Mouse (Mus musculus) forebrain, embryonic 15.5 days (tissue): Measurements from ENCODE around the gene Supt6. TPM values are rescaled to one million over a fixed set of nuclear protein-coding genes. Genes with fewer than 3 reads are reported as not detected.

Source experiments
- ATAC-seq: fragments of 200-750 bp; cut with Nextera tagmentation; replicated peaks from 2 replicates; pipeline ENCODE4 v1.8.0; 2017; ENCODE audit warnings: mild to moderate bottlenecking, moderate TSS enrichment, moderate library complexity
- H3K27ac ChIP-seq: fragments of 300-500 bp; sonication (generic); replicated peaks from 2 replicates; pipeline ENCODE4 v1.5.1; 2015; ENCODE audit warnings: mild to moderate bottlenecking, inconsistent platforms
- H3K27me3 ChIP-seq: fragments of 300-500 bp; sonication (generic); 2 replicates; pipeline ENCODE4 v1.6.1; 2015; ENCODE audit warnings: inconsistent platforms
- H3K36me3 ChIP-seq: fragments of 300-500 bp; sonication (generic); 2 replicates; pipeline ENCODE4 v1.6.1; 2015; ENCODE audit warnings: mild to moderate bottlenecking, inconsistent platforms
- H3K4me1 ChIP-seq: fragments of 300-500 bp; sonication (generic); 2 replicates; pipeline ENCODE4 v1.6.1; 2015; ENCODE audit warnings: inconsistent platforms
- H3K4me2 ChIP-seq: fragments of 300-500 bp; sonication (generic); replicated peaks from 2 replicates; pipeline ENCODE4 v1.6.1; 2015; ENCODE audit warnings: mild to moderate bottlenecking, inconsistent platforms
- H3K4me3 ChIP-seq: fragments of 300-500 bp; sonication (generic); 2 replicates; pipeline ENCODE4 v1.5.1; 2015; ENCODE audit warnings: mild to moderate bottlenecking, inconsistent platforms
- H3K9ac ChIP-seq: fragments of 300-500 bp; sonication (generic); replicated peaks from 2 replicates; pipeline ENCODE4 v1.6.1; 2015; ENCODE audit warnings: mild to moderate bottlenecking, inconsistent platforms
- H3K9me3 ChIP-seq: fragments of 300-500 bp; sonication (generic); 2 replicates; pipeline ENCODE4 v1.6.1; 2016; ENCODE audit warnings: inconsistent platforms
- WGBS: fragments of 180-500 bp; shearing (Covaris S2); methylation state at CpG from one replicate; pipeline ENCODE4 v1.1.7; 2015; ENCODE audit warnings: mixed read lengths; 5-methylcytosine and 5-hydroxymethylcytosine counted together
- polyA plus RNA-seq: library from polyadenylated mRNA; unstranded; fragments of >200 nt; fragmentation: Nextera tagmentation; extraction: Ambion mirVana; gene quantifications from 2 replicates; pipeline ENCODE4 v1.2.1, GENCODE M21; 2015

Gene Supt6
- polyA plus RNA-seq, 1 experiment from 2014 or later, result 29.4 TPM

DNA sequence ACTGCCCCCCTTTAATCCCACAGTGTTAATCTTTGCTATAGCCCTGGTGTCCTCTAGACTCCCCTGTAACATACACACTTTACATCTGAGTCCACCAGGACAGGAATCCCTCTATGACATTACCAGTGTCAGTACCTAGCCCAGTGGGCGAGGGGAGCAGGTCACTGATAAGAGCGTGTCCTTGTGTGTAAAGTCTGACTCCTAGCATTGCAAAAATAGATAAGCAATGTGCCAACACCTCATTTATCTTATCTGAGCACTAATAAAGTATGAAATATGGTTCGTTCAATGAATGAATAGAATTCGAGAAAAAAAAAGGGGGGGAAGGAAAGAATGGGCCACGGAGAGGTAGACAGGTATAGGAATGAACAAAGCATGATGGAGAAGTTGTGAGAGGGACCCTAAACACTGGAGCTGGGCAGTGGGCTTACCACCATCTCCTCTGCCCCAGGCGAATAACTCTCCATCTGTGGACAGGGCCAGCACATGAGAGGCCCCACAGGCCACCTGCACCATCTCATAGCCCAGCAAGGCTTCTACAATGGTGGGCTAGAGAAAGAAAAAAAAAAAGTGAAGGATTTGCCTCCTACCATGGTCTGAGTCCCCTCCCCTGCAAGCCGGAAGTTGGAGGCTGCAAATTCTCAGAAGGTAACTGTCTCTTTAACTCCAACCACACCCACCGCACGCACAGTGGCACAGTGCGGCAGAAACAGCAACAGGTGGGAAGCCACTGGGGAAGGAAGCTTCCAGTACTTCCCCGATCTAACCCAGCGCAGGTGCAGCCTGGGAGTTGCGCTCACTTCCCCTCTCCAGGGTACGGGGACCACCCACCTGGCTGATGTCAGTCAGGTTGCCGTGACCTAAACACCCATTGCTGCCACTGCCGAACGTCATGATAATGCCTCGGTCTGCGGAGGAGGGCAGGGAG lies 77.0 kb downstream of the Supt6 start:
- no peak for ATAC-seq
- Histone ChIP-seq H3K36me3 (no peaks in the 10 kb centered on the region), H3K4me1 (peaks cover 10% of the 10 kb centered on the region), H3K4me2 (no peak overlapping the region), H3K27ac (no peak overlapping the region), H3K4me3 (no peak overlapping the region), H3K27me3 (no peaks in the 10 kb centered on the region), H3K9ac (no peak overlapping the region), H3K9me3 (no peaks in the 10 kb centered on the region)
- 55% methylated on average over 19 of the region's 19 CpGs for WGBS

DNA sequence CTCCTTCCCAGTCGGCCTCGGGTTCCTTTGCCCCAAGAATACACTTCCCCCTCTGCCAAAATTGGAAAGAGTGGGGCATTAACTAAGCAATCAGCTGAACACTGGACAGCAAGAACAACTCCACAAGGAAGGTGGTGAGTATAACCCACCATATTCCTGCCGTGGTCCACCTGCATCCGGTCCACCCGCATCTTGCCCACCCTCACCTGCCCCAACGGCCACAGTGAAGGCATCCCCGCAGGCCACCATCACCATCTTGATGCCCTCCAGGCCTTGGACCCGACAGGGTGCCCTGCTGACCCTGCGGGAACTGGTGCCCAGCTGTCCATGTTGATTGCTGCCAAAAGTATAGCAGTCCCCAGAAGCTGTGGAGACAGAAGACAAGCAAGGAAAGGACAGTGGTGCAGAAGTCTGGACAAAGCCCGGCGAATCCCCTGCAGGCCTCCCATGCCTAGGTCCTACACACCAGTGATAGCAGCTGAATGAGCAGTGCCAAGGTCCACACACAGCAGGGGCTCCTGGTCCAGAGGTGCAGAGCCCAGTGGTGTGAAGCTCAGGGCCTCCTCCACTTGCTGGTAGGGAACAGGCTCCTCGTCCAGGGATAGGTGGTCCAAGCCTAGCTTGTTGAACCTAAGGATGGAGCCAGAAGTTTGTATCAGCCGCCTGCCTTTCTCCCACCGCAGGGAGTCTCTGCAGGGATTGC lies 78.4 kb downstream of the Supt6 start:
- Histone ChIP-seq H3K9me3 (no peaks in the 10 kb centered on the region), H3K4me2 (no peak overlapping the region), H3K4me3 (no peak overlapping the region), H3K4me1 (peaks cover 24% of the 10 kb centered on the region), H3K36me3 (no peaks in the 10 kb centered on the region), H3K27me3 (no peaks in the 10 kb centered on the region), H3K9ac (no peak overlapping the region), H3K27ac (no peak overlapping the region)
- no peak for ATAC-seq
- 88% methylated on average over 14 of the region's 14 CpGs for WGBS

DNA sequence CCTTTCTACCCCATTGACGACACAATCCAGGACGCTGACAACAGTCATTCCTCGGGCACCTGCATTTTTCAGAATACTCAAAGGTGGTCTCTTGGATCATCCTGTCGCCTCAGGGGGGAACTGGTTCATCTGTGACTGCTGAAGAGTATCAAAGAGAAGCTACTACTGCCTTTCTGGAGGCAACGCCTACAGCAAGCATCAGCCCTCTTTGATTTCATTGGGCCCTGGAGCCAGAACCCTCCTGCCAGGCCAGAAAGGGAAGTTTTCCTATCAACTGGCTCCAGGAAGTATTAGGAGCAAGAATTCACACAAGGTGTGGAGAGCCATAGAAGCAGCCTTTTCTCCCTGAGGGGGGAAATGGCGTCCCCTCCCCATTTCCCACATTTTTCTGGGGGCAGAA lies 79.1 kb downstream of the Supt6 start:
- no peak overlapping the region for H3K4me2 ChIP-seq
- H3K27me3 ChIP-seq, result no peaks in the 10 kb centered on the region
- no peaks in the 10 kb centered on the region for H3K9me3 ChIP-seq
- H3K9ac ChIP-seq, result no peak overlapping the region
- no peak overlapping the region for H3K4me3 ChIP-seq
- no peak overlapping the region for H3K27ac ChIP-seq
- 76% methylated on average over 6 of the region's 6 CpGs for WGBS
- peaks cover 30% of the 10 kb centered on the region for H3K4me1 ChIP-seq
- ATAC-seq, result no peak
- no peaks in the 10 kb centered on the region for H3K36me3 ChIP-seq

DNA sequence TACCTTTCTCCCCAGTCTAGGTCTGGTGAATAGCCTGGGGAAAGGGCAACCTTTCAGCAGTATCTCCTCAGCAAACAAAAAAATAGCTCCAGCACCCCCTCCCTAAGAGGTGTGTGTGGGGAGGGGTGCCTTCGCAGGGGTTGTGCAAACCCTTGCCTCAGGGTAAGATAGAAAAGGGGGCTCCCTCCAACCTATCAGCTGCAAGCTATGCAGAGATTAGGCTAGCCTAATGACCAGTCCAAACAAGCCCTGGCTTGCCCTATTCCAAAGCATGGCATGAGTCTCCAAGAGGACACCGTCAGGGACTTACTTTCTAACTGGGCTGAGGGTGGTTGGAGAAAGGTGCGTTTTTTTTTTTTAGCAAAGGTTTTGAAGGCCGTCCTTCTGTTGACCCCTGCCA lies 79.6 kb downstream of the Supt6 start:
- Histone ChIP-seq H3K27me3 (no peaks in the 10 kb centered on the region), H3K36me3 (peaks cover 4% of the 10 kb centered on the region), H3K27ac (peak overlapping the region; percentile 97; the same call in 1 of the 2 replicates), H3K4me3 (peak overlapping the region; percentile 87), H3K9me3 (no peaks in the 10 kb centered on the region), H3K4me2 (peak overlapping the region; percentile 67), H3K4me1 (peaks cover 30% of the 10 kb centered on the region), H3K9ac (peak overlapping the region; percentile 95; the same call in 1 of the 2 replicates)
- no peak for ATAC-seq
- 46% methylated on average over 4 of the region's 4 CpGs for WGBS

DNA sequence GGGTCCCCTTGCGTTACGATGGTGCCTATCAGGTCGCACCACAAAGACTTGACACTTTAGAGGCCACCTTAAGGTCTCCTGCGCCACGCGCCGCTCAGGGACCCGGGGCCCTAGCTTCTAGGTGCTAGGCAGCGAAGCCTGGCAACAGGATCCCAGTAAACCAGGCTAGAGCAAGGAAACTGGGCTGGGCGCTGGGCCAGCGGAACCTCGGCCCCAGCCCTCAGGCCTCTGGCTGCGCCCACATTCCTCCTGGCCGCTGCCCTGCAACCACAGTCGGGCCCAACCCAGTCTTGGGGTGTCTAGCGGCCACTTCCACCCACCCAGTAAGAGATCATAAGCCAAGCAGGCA lies 80.1 kb downstream of the Supt6 start:
- 1% methylated on average over 16 of the region's 16 CpGs for WGBS
- H3K36me3 ChIP-seq, result peaks cover 8% of the 10 kb centered on the region
- H3K4me2 ChIP-seq, result peak overlapping the region; percentile 67
- H3K27ac ChIP-seq, result peak overlapping the region; percentile 97
- H3K9ac ChIP-seq, result peak overlapping the region; percentile 95
- ATAC-seq, result peak; percentile 49
- H3K4me3 ChIP-seq, result peak overlapping the region; percentile 87
- H3K9me3 ChIP-seq, result no peaks in the 10 kb centered on the region
- H3K27me3 ChIP-seq, result no peaks in the 10 kb centered on the region
- H3K4me1 ChIP-seq, result peaks cover 30% of the 10 kb centered on the region

DNA sequence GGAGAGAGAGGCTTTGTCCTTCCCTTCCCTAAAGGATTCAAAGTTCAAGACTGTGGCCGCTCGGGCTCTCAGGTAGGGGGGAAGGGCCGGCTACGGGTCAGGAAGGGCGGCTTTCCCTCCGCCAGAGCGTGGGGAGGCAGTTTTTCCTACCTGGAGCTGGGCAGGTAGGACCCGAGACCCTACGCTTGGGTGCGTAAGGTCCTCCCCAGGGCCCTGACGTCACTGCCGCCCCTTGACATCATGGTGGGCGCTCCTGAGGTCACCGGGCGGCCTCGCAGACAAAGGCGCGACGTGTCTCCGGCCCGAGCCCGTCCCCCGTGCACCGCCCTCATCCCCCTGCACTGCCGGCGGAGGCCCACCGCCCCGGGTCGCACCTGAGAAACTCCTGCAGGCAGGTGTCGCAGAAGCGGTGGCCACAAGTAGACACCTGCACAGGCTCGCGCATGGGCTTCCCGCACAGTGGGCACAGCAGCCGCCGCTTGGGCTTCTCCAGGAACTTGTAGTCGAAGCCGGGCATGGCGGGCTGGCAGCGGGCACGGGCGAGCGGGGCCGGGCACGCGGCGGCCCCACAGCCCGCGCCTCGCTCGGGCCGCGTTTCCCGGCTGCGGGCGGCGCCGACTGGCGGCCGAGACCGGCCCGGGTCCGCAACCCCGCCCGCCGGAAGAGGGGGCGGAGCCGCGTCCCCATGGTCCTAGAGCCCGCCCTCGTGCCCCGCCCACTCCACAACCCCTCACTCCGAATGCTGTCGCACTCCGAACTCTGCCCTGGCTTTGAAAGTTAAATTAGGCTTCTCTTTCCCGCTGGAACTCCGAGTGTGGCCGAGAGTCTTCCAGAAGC lies 80.6 kb downstream of the Supt6 start, which contains the start of gene Traf4:
Traf4 (minus strand) TSS at position 666 of the 837 bp plus-strand sequence.
- Histone ChIP-seq H3K9ac (peak within 1 kb of the TSS; percentile 95), H3K36me3 (peaks cover 14% of the 10 kb centered on the region), H3K4me1 (peaks cover 30% of the 10 kb centered on the region), H3K27me3 (no peaks in the 10 kb centered on the region), H3K27ac (peak within 1 kb of the TSS; percentile 97), H3K9me3 (no peaks in the 10 kb centered on the region), H3K4me3 (peak within 1 kb of the TSS; percentile 87), H3K4me2 (peak within 1 kb of the TSS; percentile 67)
- ATAC-seq, result peak; percentile 88
- WGBS, result under 1% methylated on average over 76 of the region's 78 CpGs

DNA sequence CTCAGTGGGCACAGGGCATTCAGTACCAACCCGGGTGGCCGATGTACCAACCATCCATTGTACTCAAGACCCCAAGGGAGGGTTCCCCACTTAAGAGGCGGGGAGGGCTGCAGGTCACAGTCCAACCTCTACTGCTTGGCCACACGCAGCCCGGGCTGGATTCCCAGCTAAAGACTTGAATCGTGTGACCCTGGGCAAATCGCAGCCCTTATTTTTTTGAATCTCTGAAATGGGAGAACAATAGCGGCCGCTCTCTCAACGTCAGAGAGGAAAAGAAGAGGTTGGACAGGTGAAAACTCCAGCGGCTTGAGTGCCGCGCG lies 81.2 kb downstream of the Supt6 start:
- no peak for ATAC-seq
- H3K9ac ChIP-seq, result peak overlapping the region; percentile 95

DNA sequence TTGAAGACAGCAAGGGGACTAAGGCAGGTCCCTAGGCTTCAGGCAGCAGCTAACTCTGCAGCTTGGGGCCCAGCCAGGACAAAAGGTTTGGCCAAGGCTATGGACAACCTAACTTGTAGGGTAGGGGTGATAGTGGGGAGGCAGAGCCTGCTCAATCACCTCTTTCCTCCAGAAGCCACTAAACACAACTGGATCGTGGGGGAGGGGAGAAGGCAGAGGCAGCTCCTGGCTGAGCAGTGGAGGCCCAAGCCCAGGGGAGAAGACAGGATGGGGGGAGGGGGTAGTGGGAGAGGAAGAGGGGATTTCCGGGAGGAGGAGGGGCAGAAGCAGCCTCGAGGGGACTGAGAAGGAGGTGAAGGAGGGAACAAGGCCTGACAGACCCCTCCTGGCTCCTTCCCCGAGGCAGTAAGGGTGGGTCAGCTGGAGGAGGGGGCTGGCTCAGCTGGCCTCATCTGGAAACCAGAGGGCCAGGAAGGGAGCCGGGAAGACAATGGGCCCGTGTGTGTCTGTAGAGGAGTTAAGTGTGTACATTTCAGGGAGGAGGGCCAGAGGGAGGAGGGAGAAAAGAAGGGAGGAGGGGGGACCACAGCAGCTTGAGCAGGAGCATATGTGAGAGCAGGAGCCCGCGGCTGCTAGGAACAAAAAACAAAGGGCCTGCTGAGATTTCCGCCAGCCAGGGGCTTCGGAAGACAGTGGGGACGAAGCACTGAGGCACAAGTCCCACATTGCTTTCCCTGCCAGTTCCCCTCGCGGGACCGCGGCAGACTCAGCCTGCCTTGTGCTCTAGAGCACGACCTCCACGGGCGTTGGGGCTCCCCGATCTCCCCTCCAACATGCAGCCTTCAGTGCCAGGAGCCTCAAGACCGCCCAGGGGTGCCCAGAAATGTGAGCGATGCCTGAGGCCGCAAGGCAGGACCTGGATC lies 81.8 kb downstream of the Supt6 start:
- H3K4me2 ChIP-seq, result peak overlapping the region; percentile 67
- under 1% methylated on average over 22 of the region's 22 CpGs for WGBS
- ATAC-seq, result peak; percentile 35
- no peaks in the 10 kb centered on the region for H3K9me3 ChIP-seq
- H3K4me3 ChIP-seq, result peak overlapping the region; percentile 87
- peak overlapping the region; percentile 97 for H3K27ac ChIP-seq
- H3K27me3 ChIP-seq, result no peaks in the 10 kb centered on the region
- H3K4me1 ChIP-seq, result peaks cover 35% of the 10 kb centered on the region
- peaks cover 25% of the 10 kb centered on the region for H3K36me3 ChIP-seq
- peak overlapping the region; percentile 95 for H3K9ac ChIP-seq

More for the DNA sequence above, 81.2 kb downstream of the Supt6 start:
- Histone ChIP-seq H3K9me3 (no peaks in the 10 kb centered on the region), H3K27me3 (no peaks in the 10 kb centered on the region), H3K27ac (peak overlapping the region; percentile 97), H3K4me2 (peak overlapping the region; percentile 67), H3K4me3 (peak overlapping the region; percentile 87), H3K36me3 (peaks cover 20% of the 10 kb centered on the region), H3K4me1 (peaks cover 31% of the 10 kb centered on the region)
- under 1% methylated on average over 14 of the region's 14 CpGs for WGBS

DNA sequence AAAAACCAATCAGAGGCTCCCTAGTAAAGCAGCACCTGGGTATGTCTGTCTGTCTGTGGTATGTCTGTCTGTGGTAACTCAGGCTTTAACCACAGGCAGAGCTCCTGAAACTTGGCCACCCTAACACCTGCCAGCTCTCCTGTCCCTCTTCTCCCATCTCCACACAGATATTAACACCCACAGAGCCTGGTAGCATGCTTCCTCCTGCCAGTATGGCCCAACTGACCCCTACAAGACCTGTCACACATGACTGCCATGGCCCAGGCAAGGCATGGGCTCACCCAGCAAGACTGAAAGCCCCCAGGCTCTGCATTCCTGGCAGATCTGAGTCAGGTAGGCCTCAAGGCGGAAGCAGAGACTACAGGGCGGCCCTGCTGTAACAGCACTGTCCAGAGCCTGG lies 82.7 kb downstream of the Supt6 start:
- peak overlapping the region; percentile 97 for H3K27ac ChIP-seq
- H3K27me3 ChIP-seq, result no peaks in the 10 kb centered on the region
- peak overlapping the region; percentile 95 for H3K9ac ChIP-seq
- H3K4me3 ChIP-seq, result peak overlapping the region; percentile 87
- peaks cover 34% of the 10 kb centered on the region for H3K36me3 ChIP-seq
- no peaks in the 10 kb centered on the region for H3K9me3 ChIP-seq
- peaks cover 39% of the 10 kb centered on the region for H3K4me1 ChIP-seq
- WGBS, result 76% methylated on average over 2 of the region's 2 CpGs
- H3K4me2 ChIP-seq, result peak overlapping the region; percentile 67
- no peak for ATAC-seq

DNA sequence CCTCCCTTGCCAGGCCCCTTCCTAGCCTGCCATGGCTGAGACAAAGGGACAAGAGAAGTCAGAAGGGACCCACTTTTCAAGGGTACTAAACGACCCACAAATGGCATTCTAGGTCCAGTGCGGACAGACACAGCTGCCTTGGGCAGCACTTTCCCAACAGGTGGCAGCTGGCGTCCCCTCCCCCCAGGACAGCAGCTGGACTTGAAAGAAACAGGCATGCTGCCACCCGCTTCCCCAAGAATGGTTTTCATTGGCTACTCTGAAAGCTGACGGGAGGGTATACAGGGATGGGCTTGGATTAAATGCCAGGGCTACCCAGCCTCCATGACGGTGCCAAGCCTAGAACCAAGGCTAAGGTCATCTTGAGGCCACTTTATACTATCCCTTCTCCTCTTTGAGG lies 83.3 kb downstream of the Supt6 start:
- Histone ChIP-seq H3K4me2 (peak overlapping the region; percentile 67), H3K36me3 (peaks cover 39% of the 10 kb centered on the region), H3K4me3 (peak overlapping the region; percentile 87), H3K27me3 (no peaks in the 10 kb centered on the region), H3K4me1 (peaks cover 39% of the 10 kb centered on the region), H3K9ac (peak overlapping the region; percentile 95), H3K27ac (peak overlapping the region; percentile 97), H3K9me3 (no peaks in the 10 kb centered on the region)
- no peak for ATAC-seq
- WGBS, result 30% methylated on average over 6 of the region's 6 CpGs

DNA sequence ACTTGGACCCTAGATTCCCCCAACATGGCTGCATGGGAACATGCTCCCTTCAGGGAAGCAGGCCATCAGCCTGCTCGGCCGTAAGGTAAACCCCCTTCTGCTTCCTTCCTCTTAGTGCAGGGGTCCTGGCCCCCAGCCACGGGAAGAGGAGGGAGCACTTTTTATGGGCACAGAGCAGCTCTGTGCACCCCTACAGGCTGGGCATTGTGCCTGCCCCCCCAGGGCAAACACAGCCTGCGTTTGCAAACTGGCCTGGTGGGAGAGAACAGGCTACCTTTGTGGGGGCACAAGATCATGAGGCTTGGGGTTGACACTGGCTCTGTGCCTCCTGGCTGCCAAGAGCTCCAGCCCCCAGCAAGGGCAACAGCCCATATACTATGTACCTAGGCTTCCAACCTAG lies 83.8 kb downstream of the Supt6 start:
- Histone ChIP-seq H3K36me3 (peaks cover 42% of the 10 kb centered on the region), H3K9ac (0 out of 2 replicates have a peak overlapping the region, but pooled peaks have one; percentile 95), H3K27me3 (no peaks in the 10 kb centered on the region), H3K27ac (peak overlapping the region; percentile 97; the same call in 1 of the 2 replicates), H3K4me3 (no peak overlapping the region), H3K4me2 (peak overlapping the region; percentile 67; the same call in 1 of the 2 replicates), H3K9me3 (no peaks in the 10 kb centered on the region), H3K4me1 (peaks cover 39% of the 10 kb centered on the region)
- 40% methylated on average over 4 of the region's 4 CpGs for WGBS
- ATAC-seq, result no peak
